Mouse (Mus musculus) ES-E14 (cell line): ENCODE measurements around the gene Mvp. TPM values are rescaled to one million over a fixed set of nuclear protein-coding genes. Genes with fewer than 3 reads are reported as not detected.

ENCODE experiments used
- DNase-seq: peaks from one replicate; pipeline ENCODE4 v3.0.0-alpha.2; 2013; ENCODE audit warnings: low read depth, low spot score
- H3K27ac ChIP-seq: 2 replicates; pipeline ENCODE4 v1.5.1; 2012; ENCODE audit warnings: low read depth, mild to moderate bottlenecking, low read length, moderate library complexity, mixed read lengths; ENCODE audit not compliant: poor library complexity, insufficient read depth, severe bottlenecking
- H3K36me3 ChIP-seq: 2 replicates; pipeline ENCODE4 v1.6.1; 2012; ENCODE audit warnings: mild to moderate bottlenecking, low read length, moderate library complexity, mixed read lengths; ENCODE audit not compliant: control insufficient read depth, poor library complexity, insufficient read depth, severe bottlenecking
- H3K4me1 ChIP-seq, 2 experiments: fragments of 150-350 bp in 1 of 2; sonication (generic) in 1 of 2; 2 replicates each; pipeline ENCODE4 v1.6.1; 2012; ENCODE audit warnings: low read length in 2 of 2, mild to moderate bottlenecking in 1 of 2, mixed read lengths in 1 of 2; ENCODE audit not compliant: control insufficient read depth in 2 of 2, insufficient read depth in 2 of 2, poor library complexity in 1 of 2
- H3K4me3 ChIP-seq, 2 experiments: fragments of 150-350 bp in 1 of 2; sonication (generic) in 1 of 2; 2 replicates each; pipeline ENCODE4 v1.5.1; 2012; ENCODE audit warnings: low read length in 2 of 2, low read depth in 1 of 2, mild to moderate bottlenecking in 1 of 2, mixed read lengths in 1 of 2; ENCODE audit not compliant: insufficient read depth in 1 of 2, poor library complexity in 1 of 2, severe bottlenecking in 1 of 2
- H3K9ac ChIP-seq: 2 replicates; pipeline ENCODE4 v1.6.1; 2012; ENCODE audit warnings: low read depth, mild to moderate bottlenecking, low read length, mixed read lengths; ENCODE audit not compliant: poor library complexity, insufficient read depth, severe bottlenecking
- H3K9me3 ChIP-seq: fragments of 150-350 bp; sonication (generic); 2 replicates; pipeline ENCODE4 v1.6.1; 2012; ENCODE audit warnings: low read depth, mild to moderate bottlenecking, low read length; ENCODE audit not compliant: control insufficient read depth, insufficient read depth
- CHD2 ChIP-seq: IDR thresholded peaks from 2 replicates; pipeline ENCODE4 v1.6.1; 2014; ENCODE audit warnings: mild to moderate bottlenecking, low read depth, low read length, inconsistent platforms
- HCFC1 ChIP-seq: IDR thresholded peaks from 2 replicates; pipeline ENCODE4 v1.6.1; 2012; ENCODE audit warnings: low read length, inconsistent platforms, borderline replicate concordance; ENCODE audit not compliant: insufficient read depth
- MAFK ChIP-seq: IDR thresholded peaks from 2 replicates; pipeline ENCODE4 v1.6.1; 2014; ENCODE audit warnings: mild to moderate bottlenecking, low read depth, low read length, inconsistent platforms; ENCODE audit not compliant: insufficient read depth
- ZC3H11A ChIP-seq: IDR thresholded peaks from 2 replicates; pipeline ENCODE4 v1.6.1; 2012; ENCODE audit warnings: low read depth, mild to moderate bottlenecking, inconsistent platforms, low read length, borderline replicate concordance
- ZNF384 ChIP-seq: IDR thresholded peaks from 2 replicates; pipeline ENCODE4 v1.6.1; 2012; ENCODE audit warnings: low read depth, low read length, inconsistent platforms
- in situ Hi-C, 2 experiments: fragments of 600-800 bp; cut with MboI; formaldehyde crosslinking; loops; one replicate each; pipeline ENCODE4 v1.15.1; 2025; ENCODE audit warnings: low sequenced_read_pairs in 2 of 2, inconsistent platforms in 1 of 2; ENCODE audit not compliant: unreplicated experiment in 2 of 2
- total RNA-seq: library from RNA; depleted of rRNA; stranded (reverse); fragments of 300-350 nt; gene quantifications from 2 replicates; pipeline ENCODE4 v1.2.3, GENCODE M21; 2012

The Mvp gene
- total RNA-seq, 1 experiment, result 56.0 TPM

GRCm38 (mm10) chr7:127011051-127011450, 3.4 kb downstream of the Mvp start:
- Histone ChIP-seq H3K9me3 (no peaks in the 10 kb centered on the region), H3K36me3 (peaks cover 12% of the 10 kb centered on the region), H3K27ac (no peak overlapping the region), H3K4me3 (no peak overlapping the region), H3K9ac (no peak overlapping the region), H3K4me1 (peaks cover 2 to 23% of the 10 kb centered on the region in 2 experiments; a peak in 3 of 4 replicates)
- DNase-seq, result no peak
- in situ Hi-C loops, result no loop called here
- no peak for TF ChIP-seq HCFC1
- TF ChIP-seq MAFK, result no peak
- no peak for TF ChIP-seq ZNF384
- TF ChIP-seq CHD2, result no peak
- no peak for TF ChIP-seq ZC3H11A

GRCm38 (mm10) chr7:127009307-127010085, 4.9 kb downstream of the Mvp start:
- in situ Hi-C loops, result no loop called here

GRCm38 (mm10) chr7:127008239-127009019, 6.0 kb downstream of the Mvp start:
- Histone ChIP-seq H3K36me3 (peaks cover 3% of the 10 kb centered on the region; the same call in 1 of the 2 replicates), H3K4me3 (no peak overlapping the region), H3K27ac (peak overlapping the region; percentile 64), H3K9me3 (no peaks in the 10 kb centered on the region), H3K9ac (peak overlapping the region; percentile 44; the same call in 1 of the 2 replicates), H3K4me1 (peaks cover 2 to 25% of the 10 kb centered on the region in 2 experiments; a peak in 3 of 4 replicates)
- in situ Hi-C loops, result no loop called here
- no peak for DNase-seq
- TF ChIP-seq MAFK, result peak; percentile 86
- TF ChIP-seq ZNF384, result no peak

More at GRCm38 (mm10) chr7:127009307-127010085, 4.9 kb downstream of the Mvp start:
- TF ChIP-seq ZNF384 (no peak), ZC3H11A (no peak), HCFC1 (no peak), CHD2 (no peak), MAFK (no peak)
- peaks cover 3% of the 10 kb centered on the region for H3K36me3 ChIP-seq
- no peaks in the 10 kb centered on the region for H3K9me3 ChIP-seq
- H3K9ac ChIP-seq, result 0 out of 2 replicates have a peak overlapping the region, but pooled peaks have one; percentile 19
- peaks cover 2 to 18% of the 10 kb centered on the region in 2 experiments; a peak in 3 of 4 replicates for H3K4me1 ChIP-seq
- H3K4me3 ChIP-seq, result no peak overlapping the region
- DNase-seq, result no peak
- H3K27ac ChIP-seq, result 0 out of 2 replicates have a peak overlapping the region, but pooled peaks have one; percentile 64

- no peak overlapping the region for H3K9ac ChIP-seq
- peak overlapping the region; percentile 17; the same call in 1 of the 2 replicates for H3K27ac ChIP-seq
- H3K36me3 ChIP-seq, result no peaks in the 10 kb centered on the region
- H3K4me3 ChIP-seq, result no peak overlapping the region
- TF ChIP-seq MAFK, result no peak
- no peak for TF ChIP-seq HCFC1
- TF ChIP-seq ZC3H11A, result no peak
- no peak for TF ChIP-seq ZNF384
- no peak for TF ChIP-seq CHD2
- no peaks in the 10 kb centered on the region for H3K9me3 ChIP-seq
- peaks cover 2 to 29% of the 10 kb centered on the region in 2 experiments; a peak in 3 of 4 replicates for H3K4me1 ChIP-seq
- in situ Hi-C loops, result no loop called here
- DNase-seq, result no peak
Measured at GRCm38 (mm10) chr7:127007313-127008024, 7.0 kb downstream of the Mvp start.
